Mouse (Mus musculus): Measurements from ENCODE around the gene Exo1.

Exo1 gene

GRCm38 (mm10) chr1:175880453-175881296 is at the start of gene Exo1:
Exo1 (plus strand) TSS chr1:175880581.
- peak; percentile 95 for DNase-seq

- DNase-seq = no peak
These were observed 24.9 kb upstream of the Exo1 start for GRCm38 (mm10) chr1:175855515-175855914.

- DNase-seq = no peak
These were observed 13.3 kb upstream of the Exo1 start for GRCm38 (mm10) chr1:175867050-175867449.

- no peak for DNase-seq
These were observed 12.8 kb upstream of the Exo1 start for GRCm38 (mm10) chr1:175867558-175867957.

GRCm38 (mm10) chr1:175870716-175871115 is 9.7 kb upstream of the Exo1 start:
- DNase-seq = no peak

GRCm38 (mm10) chr1:175872028-175872816 is 8.2 kb upstream of the Exo1 start:
- no peak for DNase-seq

GRCm38 (mm10) chr1:175883398-175883797 is 3.0 kb downstream of the Exo1 start:
- no peak for DNase-seq

- DNase-seq = no peak
These were observed 12.9 kb downstream of the Exo1 start for GRCm38 (mm10) chr1:175893263-175893662.

- no peak for DNase-seq
These were observed 13.3 kb downstream of the Exo1 start for GRCm38 (mm10) chr1:175893726-175894125.

- DNase-seq = no peak
These were observed 30.8 kb downstream of the Exo1 start for GRCm38 (mm10) chr1:175911207-175911606.

GRCm38 (mm10) chr1:175912038-175912437 is 31.7 kb downstream of the Exo1 start:
- no peak for DNase-seq

- no peak for DNase-seq
These were observed 33.4 kb downstream of the Exo1 start for GRCm38 (mm10) chr1:175913728-175914303.

GRCm38 (mm10) chr1:175920029-175920428 is 39.6 kb downstream of the Exo1 start, which contains the start of gene Gm38100:
Gm38100 (plus strand) TSS chr1:175920329.
- DNase-seq = no peak

- no peak for DNase-seq
These were observed 40.7 kb downstream of the Exo1 start for GRCm38 (mm10) chr1:175921091-175921490.

- peak; percentile 72 for DNase-seq
These were observed 43.7 kb downstream of the Exo1 start for GRCm38 (mm10) chr1:175923848-175924787.

GRCm38 (mm10) chr1:175931391-175931790 is 51.0 kb downstream of the Exo1 start:
- no peak for DNase-seq

- peak; percentile 30 for DNase-seq
These were observed 55.9 kb downstream of the Exo1 start for GRCm38 (mm10) chr1:175936282-175936737.

- DNase-seq = no peak
These were observed 58.4 kb downstream of the Exo1 start for GRCm38 (mm10) chr1:175938731-175939130.

GRCm38 (mm10) chr1:175943168-175943567 is 62.8 kb downstream of the Exo1 start:
- DNase-seq = no peak

- no peak for DNase-seq
These were observed 66.4 kb downstream of the Exo1 start for GRCm38 (mm10) chr1:175946718-175947315.

GRCm38 (mm10) chr1:175950421-175950820 is 70.0 kb downstream of the Exo1 start:
- no peak for DNase-seq

GRCm38 (mm10) chr1:175950851-175951250 is 70.5 kb downstream of the Exo1 start:
- no peak for DNase-seq
